Mouse (Mus musculus): ENCODE measurements at regions not wholly inside any gene's neighbourhood (a gene's known extent, or its start where the extent isn't known, plus 50 kb on each side); places are given as distances from the start of the nearest gene placed in this dataset.

DNA sequence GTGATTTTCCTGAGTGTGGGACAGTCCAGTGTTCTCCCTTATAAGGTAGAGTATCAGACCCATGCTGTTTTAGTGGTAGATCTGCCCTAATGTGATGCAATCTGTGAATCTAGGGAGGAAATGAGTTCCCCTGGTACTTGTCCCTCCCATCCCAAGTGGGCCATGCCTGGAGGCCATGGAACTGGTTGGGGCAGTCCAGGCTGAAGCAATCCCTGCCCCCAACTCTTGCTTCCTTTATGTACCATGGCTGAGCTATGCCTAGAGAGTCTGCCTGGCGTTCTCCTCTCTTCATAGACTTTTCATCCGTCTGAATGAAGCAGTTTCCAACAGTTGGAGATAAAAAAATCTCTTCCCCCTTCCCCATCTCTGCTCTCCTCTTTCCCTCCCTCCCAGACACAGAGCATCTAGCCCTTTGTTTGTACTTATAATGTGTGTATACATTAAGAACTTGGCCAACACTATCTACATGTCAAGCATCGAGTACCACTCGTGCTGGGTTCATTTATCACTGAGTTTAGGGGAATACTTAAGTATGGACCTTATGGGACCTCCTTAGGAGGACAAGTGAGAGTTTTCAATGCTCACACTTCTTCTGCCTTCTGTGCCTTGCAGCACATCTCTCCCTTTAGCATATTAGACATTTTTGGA lies 350.4 kb upstream of the Nr2f2 start:
- TF ChIP-seq CTCF (conservative IDR thresholded peaks at IDR 0.05; ENCODE audit: low read length): no peak
- TF ChIP-seq POU5F1 (IDR thresholded peaks at IDR 0.05; ENCODE audit: borderline replicate concordance, low read length): no peak
- TF ChIP-seq NANOG (IDR thresholded peaks at IDR 0.05; ENCODE audit: borderline replicate concordance, low read length): no peak

Data from E14TG2a.4 (cell line).